ENCODE assay signal across 9 mouse cellular contexts in the genomic region with DNA sequence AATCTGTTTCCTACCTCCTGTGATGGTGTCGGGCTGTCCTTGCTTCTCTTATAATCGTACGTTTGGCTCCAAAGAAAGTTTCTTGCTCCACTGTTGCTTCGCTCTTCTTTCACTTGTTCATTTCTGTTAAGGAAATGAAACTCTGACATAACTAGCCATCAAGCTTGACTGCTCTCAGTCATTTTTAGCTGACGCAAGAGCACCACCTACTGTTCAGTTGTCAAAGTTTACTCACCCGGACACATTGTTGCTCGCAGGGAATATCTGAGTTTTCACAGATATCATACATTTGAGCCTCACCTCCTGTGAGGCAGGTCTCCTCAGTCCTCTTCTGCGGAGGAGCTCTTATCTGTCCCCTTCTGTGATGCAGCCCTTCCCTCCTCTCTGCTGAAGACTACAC. TPM values are rescaled to one million over a fixed set of nuclear protein-coding genes. Genes with fewer than 3 reads are reported as not detected.
DNase-seq lines count a peak whose midpoint lies in the region; ATAC-seq and TF ChIP-seq lines count a peak whose summit lies in the region.
"Had no signal": no experiment of that assay in that cellular context is flagged by ENCODE, and none has a peak within 500 bp of the region (broad histone marks: within the 10 kb centered on the region; RNA-seq: fewer than 3 reads in every experiment).

No protein-coding gene starts in this region.

- no peak overlapping the region for H3K9ac ChIP-seq in stomach, postnatal 0 days (ENCODE audit: low read length)
- H3K9ac ChIP-seq: limb, embryonic 15.5 days had no signal

- no peak overlapping the region for H3K27ac ChIP-seq in stomach, postnatal 0 days (replicated peaks)
- H3K27ac ChIP-seq: limb, embryonic 15.5 days had no signal

- ATAC-seq in frontal cortex, adult (ENCODE audit: low TSS enrichment): peak; percentile 72; the same call in 1 of the 2 replicates
- 0 out of 2 replicates have a peak, but pooled peaks have one; percentile 19 for ATAC-seq in stomach, postnatal 0 days (ENCODE audit: low FRiP score, low TSS enrichment)

- TF ChIP-seq EP300 in stomach, postnatal 0 days (optimal IDR thresholded peaks at IDR 0.05): no peak

- H3K4me1 ChIP-seq in stomach, postnatal 0 days (replicated peaks; ENCODE audit: control insufficient read depth, insufficient read depth): no peaks in the 10 kb centered on the region
- H3K4me1 ChIP-seq: limb, embryonic 15.5 days had no signal

- DNase-seq in frontal cortex, postnatal 10 days (ENCODE audit: low spot score in 2 of 2): no peak
- peak; percentile 83 to 86 for DNase-seq in B cell, adult 2 months
- peak; percentile 65 for DNase-seq in adrenal gland, postnatal 10 days
- DNase-seq in forelimb bud, embryonic 11.5 days (ENCODE audit: low read depth, low spot score): peak; percentile 75
- peak; percentile 44 for DNase-seq in large intestine, adult 2 months (ENCODE audit: low read depth, low spot score)
- DNase-seq in lung, postnatal 25 days (ENCODE audit: low spot score): peak; percentile 79
- DNase-seq in stomach, postnatal 0 days (ENCODE audit: low spot score): peak; percentile 68

- no peak overlapping the region for H3K4me2 ChIP-seq in stomach, postnatal 0 days (replicated peaks; ENCODE audit: low read depth)
- H3K4me2 ChIP-seq: limb, embryonic 15.5 days had no signal

- H3K4me3 ChIP-seq in stomach, postnatal 0 days (ENCODE audit: low read depth, low read length): no peak overlapping the region
- H3K4me3 ChIP-seq: limb, embryonic 15.5 days had no signal

- no peaks in the 10 kb centered on the region for H3K9me3 ChIP-seq in stomach, postnatal 0 days (ENCODE audit: control insufficient read depth, low read length)
- H3K9me3 ChIP-seq: limb, embryonic 15.5 days had no signal

- no peaks in the 10 kb centered on the region for H3K27me3 ChIP-seq in stomach, postnatal 0 days (ENCODE audit: control insufficient read depth, insufficient read depth, low read length)
- H3K27me3 ChIP-seq: limb, embryonic 15.5 days had no signal

- 39% methylated on average over 8 of the region's 8 CpGs for WGBS in large intestine, adult 2 months
- 58% methylated on average over 8 of the region's 8 CpGs for WGBS in stomach, postnatal 0 days

- peak; percentile 83 for TF ChIP-seq CTCF in stomach, postnatal 0 days (IDR thresholded peaks at IDR 0.05; ENCODE audit: low read depth)

- H3K36me3 ChIP-seq in stomach, postnatal 0 days (ENCODE audit: control insufficient read depth, insufficient read depth, low read length): 0 out of 2 replicates have a peak, but pooled peaks cover 6% of the 10 kb centered on the region

RNA-seq across cellular contexts. Expression of gene Ryk, which starts 44.8 kb away (rescaled TPM):
- total RNA-seq in adrenal gland, postnatal 10 days (2021): 10 to 100 TPM; 53.2 to 55.4 TPM
- polyA plus RNA-seq in large intestine, adult 2 months (2012; rRNA removed): 40.1 and 46.8 TPM in 2 replicates
- polyA plus RNA-seq in stomach, postnatal 0 days (2015; fragmentation: Nextera tagmentation; extraction: Ambion mirVana): 16.8 and 24.2 TPM in 2 replicates

Comparison
In these comparisons a context has a peak if more than half of its experiments do, and no peak if none do; other contexts are left out.
1. DNase-seq: peak in B cell, adult 2 months (2 of 2), adrenal gland, postnatal 10 days (single experiment), forelimb bud, embryonic 11.5 days (single experiment), large intestine, adult 2 months (single experiment), lung, postnatal 25 days (single experiment) and stomach, postnatal 0 days (single experiment); none in frontal cortex, postnatal 10 days (0 of 2).